Mouse (Mus musculus): ENCODE measurements around the gene Dlg2. TPM values are rescaled to one million over a fixed set of nuclear protein-coding genes. Genes with fewer than 3 reads are reported as not detected.

Dlg2 gene
- polyA plus RNA-seq, 1 experiment, result 1.7 TPM

- Histone ChIP-seq H3K4me1 (ENCODE audit: control insufficient read depth, insufficient read depth, insufficient read length) (no peaks in the 10 kb centered on the region), H3K27me3 (ENCODE audit: control insufficient read depth, insufficient read depth, low read length) (no peaks in the 10 kb centered on the region), H3K27ac (ENCODE audit: insufficient read depth, low read length) (no peak overlapping the region), H3K4me3 (ENCODE audit: extremely low read depth, insufficient read depth, insufficient read length) (no peak overlapping the region), H3K36me3 (ENCODE audit: control insufficient read depth, insufficient read depth, low read length) (no peaks in the 10 kb centered on the region)
- DNase-seq (ENCODE audit: low read depth in 1 of 2, low spot score in 2 of 2), result no peak
- WGBS, result 72% methylated on average over 2 of the region's 2 CpGs
- TF ChIP-seq CTCF (IDR thresholded peaks at IDR 0.05; ENCODE audit: extremely low read depth, insufficient read depth, insufficient read length, insufficient replicate concordance) (no peak), POLR2A (IDR thresholded peaks at IDR 0.05; ENCODE audit: low read depth, low read length) (no peak)
These were observed 133.3 kb downstream of the Dlg2 start for GRCm38 (mm10) chr7:90609764-90610163.

GRCm38 (mm10) chr7:90630546-90630945, 154.1 kb downstream of the Dlg2 start:
- WGBS, result 86% methylated on average over 3 of the region's 3 CpGs
- DNase-seq (ENCODE audit: low read depth in 1 of 2, low spot score in 2 of 2), result no peak
- TF ChIP-seq POLR2A (IDR thresholded peaks at IDR 0.05; ENCODE audit: low read depth, low read length) (no peak), CTCF (IDR thresholded peaks at IDR 0.05; ENCODE audit: extremely low read depth, insufficient read depth, insufficient read length, insufficient replicate concordance) (no peak)

GRCm38 (mm10) chr7:90649512-90649911, 173.0 kb downstream of the Dlg2 start:
- H3K4me3 ChIP-seq (ENCODE audit: extremely low read depth, insufficient read depth, insufficient read length), result no peak overlapping the region
- no peaks in the 10 kb centered on the region for H3K36me3 ChIP-seq (ENCODE audit: control insufficient read depth, insufficient read depth, low read length)
- no peaks in the 10 kb centered on the region for H3K4me1 ChIP-seq (ENCODE audit: control insufficient read depth, insufficient read depth, insufficient read length)
- H3K27ac ChIP-seq (ENCODE audit: insufficient read depth, low read length), result no peak overlapping the region
- WGBS, result 52% methylated on average over 1 of the region's 1 CpGs
- no peaks in the 10 kb centered on the region for H3K27me3 ChIP-seq (ENCODE audit: control insufficient read depth, insufficient read depth, low read length)
- DNase-seq (ENCODE audit: low read depth in 1 of 2, low spot score in 2 of 2), result no peak
- TF ChIP-seq CTCF (IDR thresholded peaks at IDR 0.05; ENCODE audit: extremely low read depth, insufficient read depth, insufficient read length, insufficient replicate concordance) (no peak), POLR2A (IDR thresholded peaks at IDR 0.05; ENCODE audit: low read depth, low read length) (no peak)

More at GRCm38 (mm10) chr7:90630546-90630945, 154.1 kb downstream of the Dlg2 start:
- H3K27me3 ChIP-seq (ENCODE audit: control insufficient read depth, insufficient read depth, low read length), result no peaks in the 10 kb centered on the region
- no peak overlapping the region for H3K4me3 ChIP-seq (ENCODE audit: extremely low read depth, insufficient read depth, insufficient read length)
- no peak overlapping the region for H3K27ac ChIP-seq (ENCODE audit: insufficient read depth, low read length)
- H3K4me1 ChIP-seq (ENCODE audit: control insufficient read depth, insufficient read depth, insufficient read length), result no peaks in the 10 kb centered on the region
- no peaks in the 10 kb centered on the region for H3K36me3 ChIP-seq (ENCODE audit: control insufficient read depth, insufficient read depth, low read length)

- H3K4me3 ChIP-seq (ENCODE audit: extremely low read depth, insufficient read depth, insufficient read length), result no peak overlapping the region
- WGBS, result 82% methylated on average over 6 of the region's 6 CpGs
- DNase-seq (ENCODE audit: low read depth in 1 of 2, low spot score in 2 of 2), result no peak
- TF ChIP-seq POLR2A (IDR thresholded peaks at IDR 0.05; ENCODE audit: low read depth, low read length), result no peak
- no peak for TF ChIP-seq CTCF (IDR thresholded peaks at IDR 0.05; ENCODE audit: extremely low read depth, insufficient read depth, insufficient read length, insufficient replicate concordance)
- no peaks in the 10 kb centered on the region for H3K27me3 ChIP-seq (ENCODE audit: control insufficient read depth, insufficient read depth, low read length)
- H3K27ac ChIP-seq (ENCODE audit: insufficient read depth, low read length), result no peak overlapping the region
- no peaks in the 10 kb centered on the region for H3K36me3 ChIP-seq (ENCODE audit: control insufficient read depth, insufficient read depth, low read length)
- no peaks in the 10 kb centered on the region for H3K4me1 ChIP-seq (ENCODE audit: control insufficient read depth, insufficient read depth, insufficient read length)
These were observed 174.7 kb downstream of the Dlg2 start for GRCm38 (mm10) chr7:90651128-90651527.

GRCm38 (mm10) chr7:90651611-90652010, 175.1 kb downstream of the Dlg2 start:
- Histone ChIP-seq H3K27ac (ENCODE audit: insufficient read depth, low read length) (no peak overlapping the region), H3K4me3 (ENCODE audit: extremely low read depth, insufficient read depth, insufficient read length) (no peak overlapping the region), H3K4me1 (ENCODE audit: control insufficient read depth, insufficient read depth, insufficient read length) (no peaks in the 10 kb centered on the region), H3K27me3 (ENCODE audit: control insufficient read depth, insufficient read depth, low read length) (no peaks in the 10 kb centered on the region), H3K36me3 (ENCODE audit: control insufficient read depth, insufficient read depth, low read length) (no peaks in the 10 kb centered on the region)
- DNase-seq (ENCODE audit: low read depth in 1 of 2, low spot score in 2 of 2), result no peak
- 93% methylated on average over 2 of the region's 2 CpGs for WGBS
- TF ChIP-seq CTCF (IDR thresholded peaks at IDR 0.05; ENCODE audit: extremely low read depth, insufficient read depth, insufficient read length, insufficient replicate concordance), result no peak
- TF ChIP-seq POLR2A (IDR thresholded peaks at IDR 0.05; ENCODE audit: low read depth, low read length), result no peak

GRCm38 (mm10) chr7:90658593-90658992, 182.1 kb downstream of the Dlg2 start:
- Histone ChIP-seq H3K27ac (ENCODE audit: insufficient read depth, low read length) (no peak overlapping the region), H3K27me3 (ENCODE audit: control insufficient read depth, insufficient read depth, low read length) (no peaks in the 10 kb centered on the region), H3K36me3 (ENCODE audit: control insufficient read depth, insufficient read depth, low read length) (no peaks in the 10 kb centered on the region), H3K4me3 (ENCODE audit: extremely low read depth, insufficient read depth, insufficient read length) (no peak overlapping the region), H3K4me1 (ENCODE audit: control insufficient read depth, insufficient read depth, insufficient read length) (no peaks in the 10 kb centered on the region)
- no peak for DNase-seq (ENCODE audit: low read depth in 1 of 2, low spot score in 2 of 2)
- no peak for TF ChIP-seq CTCF (IDR thresholded peaks at IDR 0.05; ENCODE audit: extremely low read depth, insufficient read depth, insufficient read length, insufficient replicate concordance)
- no peak for TF ChIP-seq POLR2A (IDR thresholded peaks at IDR 0.05; ENCODE audit: low read depth, low read length)
- WGBS, result 72% methylated on average over 3 of the region's 3 CpGs

GRCm38 (mm10) chr7:90694050-90694449, 217.6 kb downstream of the Dlg2 start:
- Histone ChIP-seq H3K4me3 (ENCODE audit: extremely low read depth, insufficient read depth, insufficient read length) (no peak overlapping the region), H3K27ac (ENCODE audit: insufficient read depth, low read length) (no peak overlapping the region), H3K4me1 (ENCODE audit: control insufficient read depth, insufficient read depth, insufficient read length) (no peaks in the 10 kb centered on the region), H3K27me3 (ENCODE audit: control insufficient read depth, insufficient read depth, low read length) (no peaks in the 10 kb centered on the region), H3K36me3 (ENCODE audit: control insufficient read depth, insufficient read depth, low read length) (no peaks in the 10 kb centered on the region)
- no peak for DNase-seq (ENCODE audit: low read depth in 1 of 2, low spot score in 2 of 2)
- no peak for TF ChIP-seq CTCF (IDR thresholded peaks at IDR 0.05; ENCODE audit: extremely low read depth, insufficient read depth, insufficient read length, insufficient replicate concordance)
- TF ChIP-seq POLR2A (IDR thresholded peaks at IDR 0.05; ENCODE audit: low read depth, low read length), result no peak
